Mouse (Mus musculus) embryonic facial prominence, embryonic 13.5 days (tissue): ENCODE data around the gene Ccdc7a. TPM values are rescaled to one million over a fixed set of nuclear protein-coding genes. Genes with fewer than 3 reads are reported as not detected.
A peak's percentile ranks its signal among the peaks of the same experiment; 100 is the strongest.

Experiments
- ATAC-seq: fragments of 200-750 bp; cut with Nextera tagmentation; 2 replicates; pipeline ENCODE4 v1.8.0; 2017; ENCODE audit warnings: low read depth; ENCODE audit not compliant: insufficient number of reproducible peaks, insufficient read depth, low FRiP score, low TSS enrichment
- H3K27ac ChIP-seq: fragments of 300-500 bp; sonication (generic); 2 replicates; pipeline ENCODE4 v1.5.1; 2015; ENCODE audit warnings: moderate library complexity, mild to moderate bottlenecking, inconsistent platforms
- H3K27me3 ChIP-seq: fragments of 300-500 bp; sonication (generic); 2 replicates; pipeline ENCODE4 v1.6.1; 2015; ENCODE audit warnings: mild to moderate bottlenecking, inconsistent platforms
- H3K36me3 ChIP-seq: fragments of 300-500 bp; sonication (generic); 2 replicates; pipeline ENCODE4 v1.6.1; 2015; ENCODE audit warnings: mild to moderate bottlenecking, inconsistent platforms
- H3K4me1 ChIP-seq: fragments of 300-500 bp; sonication (generic); 2 replicates; pipeline ENCODE4 v1.6.1; 2015; ENCODE audit warnings: inconsistent platforms
- H3K4me2 ChIP-seq: fragments of 300-500 bp; sonication (generic); 2 replicates; pipeline ENCODE4 v1.6.1; 2015; ENCODE audit warnings: moderate library complexity, mild to moderate bottlenecking, inconsistent platforms
- H3K4me3 ChIP-seq: fragments of 300-500 bp; sonication (generic); 2 replicates; pipeline ENCODE4 v1.5.1; 2015; ENCODE audit warnings: mild to moderate bottlenecking, inconsistent platforms
- H3K9ac ChIP-seq: fragments of 300-500 bp; sonication (generic); 2 replicates; pipeline ENCODE4 v1.6.1; 2015; ENCODE audit warnings: mild to moderate bottlenecking, inconsistent platforms
- H3K9me3 ChIP-seq: fragments of 300-500 bp; sonication (generic); 2 replicates; pipeline ENCODE4 v1.6.1; 2016; ENCODE audit warnings: inconsistent platforms
- WGBS: fragments of 180-500 bp; shearing (Covaris S2); methylation state at CpG from one replicate; pipeline ENCODE4 v1.1.7; 2015; ENCODE audit warnings: mixed read lengths; 5-methylcytosine and 5-hydroxymethylcytosine counted together
- polyA plus RNA-seq: library from polyadenylated mRNA; unstranded; fragments of >200 nt; fragmentation: Nextera tagmentation; extraction: Ambion mirVana; gene quantifications from 2 replicates; pipeline ENCODE4 v1.2.1, GENCODE M21; 2015

The Ccdc7a gene
- polyA plus RNA-seq, 1 experiment from 2014 or later = not detected

DNA sequence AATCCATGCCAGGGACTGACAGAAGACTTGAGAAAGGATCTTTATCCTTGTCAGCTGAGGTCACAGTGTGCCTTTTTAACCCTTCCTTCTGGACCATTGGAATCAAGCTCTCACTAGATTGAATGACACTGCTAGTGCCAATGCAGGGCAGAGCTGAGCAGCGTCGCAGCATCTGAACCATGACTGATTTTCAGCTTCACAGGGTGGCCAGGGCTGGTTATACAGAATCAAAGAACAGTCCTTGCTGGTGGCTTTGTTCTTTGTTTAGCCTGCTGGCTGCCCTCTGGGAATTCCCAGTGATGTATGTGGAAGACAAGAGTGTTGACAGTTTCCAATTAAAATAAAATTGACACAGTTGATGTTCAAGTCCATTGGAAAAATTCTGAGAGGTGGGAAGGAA is 333.1 kb downstream of the Ccdc7a start:
- no peak for ATAC-seq
- 28% methylated on average over 2 of the region's 2 CpGs for WGBS
- no peak overlapping the region for H3K4me2 ChIP-seq

GRCm38 (mm10) chr8:128727213-128727612 is 338.1 kb downstream of the Ccdc7a start:
- Histone ChIP-seq H3K4me2 (no peak overlapping the region), H3K4me3 (no peak overlapping the region), H3K9ac (no peak overlapping the region), H3K27ac (no peak overlapping the region), H3K9me3 (no peaks in the 10 kb centered on the region), H3K27me3 (no peaks in the 10 kb centered on the region), H3K4me1 (no peaks in the 10 kb centered on the region), H3K36me3 (peaks cover 59% of the 10 kb centered on the region)
- no peak for ATAC-seq
- WGBS = 80% methylated on average over 1 of the region's 1 CpGs

More for the DNA sequence above, 333.1 kb downstream of the Ccdc7a start:
- Histone ChIP-seq H3K9ac (no peak overlapping the region), H3K4me1 (no peaks in the 10 kb centered on the region), H3K4me3 (no peak overlapping the region), H3K9me3 (no peaks in the 10 kb centered on the region), H3K27me3 (no peaks in the 10 kb centered on the region), H3K27ac (no peak overlapping the region), H3K36me3 (peaks cover 65% of the 10 kb centered on the region)

GRCm38 (mm10) chr8:128724819-128725218 is 340.5 kb downstream of the Ccdc7a start:
- H3K4me2 ChIP-seq = no peak overlapping the region
- H3K27me3 ChIP-seq = no peaks in the 10 kb centered on the region
- H3K9ac ChIP-seq = no peak overlapping the region
- 76% methylated on average over 1 of the region's 1 CpGs for WGBS
- H3K4me3 ChIP-seq = no peak overlapping the region
- no peaks in the 10 kb centered on the region for H3K4me1 ChIP-seq
- H3K36me3 ChIP-seq = peaks cover 50% of the 10 kb centered on the region
- ATAC-seq = no peak
- no peak overlapping the region for H3K27ac ChIP-seq
- no peaks in the 10 kb centered on the region for H3K9me3 ChIP-seq

- Histone ChIP-seq H3K4me1 (no peaks in the 10 kb centered on the region), H3K4me2 (no peak overlapping the region), H3K27ac (no peak overlapping the region), H3K4me3 (no peak overlapping the region), H3K27me3 (no peaks in the 10 kb centered on the region), H3K36me3 (peaks cover 54% of the 10 kb centered on the region), H3K9me3 (no peaks in the 10 kb centered on the region), H3K9ac (no peak overlapping the region)
- no peak for ATAC-seq
These were observed 349.1 kb downstream of the Ccdc7a start for GRCm38 (mm10) chr8:128716184-128716583.

DNA sequence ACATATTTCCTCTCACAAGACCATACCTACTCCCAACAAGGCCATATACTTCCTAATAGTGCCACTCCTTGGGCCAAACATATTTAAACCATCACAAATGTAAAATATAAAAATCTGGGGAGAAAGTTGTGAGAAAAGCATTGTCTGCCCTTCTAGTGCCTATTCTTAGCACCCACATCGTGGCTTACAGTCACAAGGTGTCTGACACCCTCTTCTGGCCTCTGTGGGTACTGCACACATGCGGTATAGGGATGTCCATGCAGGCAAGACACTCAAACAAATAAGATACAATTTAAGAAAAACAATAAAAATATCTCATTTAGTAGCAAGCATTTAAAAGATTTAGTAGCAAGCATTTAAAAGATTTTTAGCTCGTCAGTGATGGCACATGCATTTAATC is 356.1 kb downstream of the Ccdc7a start:
- no peaks in the 10 kb centered on the region for H3K4me1 ChIP-seq
- H3K36me3 ChIP-seq = peaks cover 50% of the 10 kb centered on the region
- no peak overlapping the region for H3K27ac ChIP-seq
- H3K4me3 ChIP-seq = no peak overlapping the region
- no peak for ATAC-seq
- WGBS = 49% methylated on average over 3 of the region's 3 CpGs
- no peaks in the 10 kb centered on the region for H3K27me3 ChIP-seq
- H3K9ac ChIP-seq = no peak overlapping the region
- H3K4me2 ChIP-seq = no peak overlapping the region
- no peaks in the 10 kb centered on the region for H3K9me3 ChIP-seq

DNA sequence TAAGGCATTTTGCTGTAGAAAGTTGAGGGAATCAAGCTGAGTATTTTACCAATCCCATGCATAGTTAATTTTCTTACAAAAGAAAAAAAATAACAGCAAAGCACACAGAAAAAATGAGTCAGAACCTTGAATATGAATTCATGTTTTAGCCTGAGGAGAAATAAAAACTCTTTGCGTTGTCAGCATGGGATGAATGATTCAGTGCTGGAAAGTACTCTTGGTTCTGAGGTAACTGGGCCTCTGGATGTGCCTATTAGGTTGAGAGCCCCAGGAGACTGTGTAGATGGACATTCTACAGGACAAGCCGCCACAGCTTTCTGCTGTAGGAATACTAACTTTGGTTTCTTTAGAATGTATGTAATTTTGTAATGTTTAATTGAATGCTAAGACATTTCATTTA is 360.5 kb downstream of the Ccdc7a start:
- no peak for ATAC-seq
- Histone ChIP-seq H3K9ac (no peak overlapping the region), H3K4me1 (no peaks in the 10 kb centered on the region), H3K27ac (no peak overlapping the region), H3K4me3 (no peak overlapping the region), H3K9me3 (no peaks in the 10 kb centered on the region), H3K4me2 (no peak overlapping the region), H3K36me3 (peaks cover 21% of the 10 kb centered on the region), H3K27me3 (no peaks in the 10 kb centered on the region)
- 83% methylated on average over 2 of the region's 2 CpGs for WGBS

- no peaks in the 10 kb centered on the region for H3K9me3 ChIP-seq
- H3K36me3 ChIP-seq = peaks cover 20% of the 10 kb centered on the region
- no peak overlapping the region for H3K4me2 ChIP-seq
- no peak for ATAC-seq
- H3K9ac ChIP-seq = no peak overlapping the region
- H3K4me1 ChIP-seq = no peaks in the 10 kb centered on the region
- 95% methylated on average over 1 of the region's 1 CpGs for WGBS
- no peaks in the 10 kb centered on the region for H3K27me3 ChIP-seq
- no peak overlapping the region for H3K27ac ChIP-seq
- no peak overlapping the region for H3K4me3 ChIP-seq
These were observed 360.9 kb downstream of the Ccdc7a start for GRCm38 (mm10) chr8:128704376-128704775.

DNA sequence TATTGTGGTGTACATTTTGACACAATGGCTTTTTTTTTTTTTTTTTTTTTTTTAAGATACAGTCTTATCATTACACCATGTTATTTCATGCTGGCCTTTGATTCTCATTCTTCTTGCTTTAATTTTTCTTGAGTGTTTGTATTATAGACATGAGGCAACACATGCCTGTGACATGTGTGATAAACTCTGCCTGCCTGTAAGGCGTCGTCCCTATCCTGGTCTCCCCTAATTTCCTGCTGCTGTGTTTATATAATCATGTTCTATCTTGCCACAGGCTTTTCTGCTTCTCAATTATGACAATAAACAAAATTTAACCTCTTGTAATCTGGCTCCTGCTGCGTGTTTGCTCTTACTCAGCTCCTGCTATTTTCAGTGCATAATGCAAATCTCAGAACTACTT is 367.4 kb downstream of the Ccdc7a start:
- H3K9ac ChIP-seq = no peak overlapping the region
- no peak overlapping the region for H3K4me2 ChIP-seq
- no peaks in the 10 kb centered on the region for H3K36me3 ChIP-seq
- H3K4me1 ChIP-seq = no peaks in the 10 kb centered on the region
- no peak overlapping the region for H3K27ac ChIP-seq
- no peak for ATAC-seq
- H3K4me3 ChIP-seq = no peak overlapping the region
- no peaks in the 10 kb centered on the region for H3K27me3 ChIP-seq
- no peaks in the 10 kb centered on the region for H3K9me3 ChIP-seq
- WGBS = 59% methylated on average over 3 of the region's 3 CpGs

DNA sequence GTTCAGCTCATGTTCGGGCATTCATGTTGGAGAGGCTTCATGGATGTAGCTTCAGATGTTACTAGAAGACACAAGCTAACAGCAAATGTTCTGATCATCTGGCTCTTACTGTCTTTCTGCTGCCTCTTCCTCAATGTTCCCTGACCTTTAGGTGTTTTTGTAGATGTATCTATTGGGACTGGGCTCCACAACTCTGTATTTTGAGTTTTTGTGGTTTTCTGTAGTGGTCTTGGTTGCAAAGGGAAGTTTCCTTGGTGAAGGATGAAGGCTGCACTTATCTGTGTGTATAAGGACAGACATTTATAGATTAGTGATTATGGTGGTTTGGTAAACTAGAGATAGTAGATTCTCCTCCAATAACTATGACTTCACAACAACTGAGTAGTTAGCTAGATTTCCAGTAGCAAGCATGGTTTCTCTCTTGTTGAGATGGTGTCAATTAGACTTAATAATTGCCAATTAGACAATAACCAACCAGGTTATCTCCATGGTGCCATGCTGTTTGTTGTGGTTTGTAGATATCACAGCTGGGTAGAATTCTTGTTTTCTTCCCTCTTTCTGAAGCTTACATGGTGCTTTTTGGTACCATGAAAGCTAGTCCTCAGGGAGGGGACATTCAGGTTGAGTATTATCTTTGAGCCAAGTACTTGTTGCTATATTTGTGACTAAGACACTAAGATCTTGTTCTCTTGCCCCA is 368.5 kb downstream of the Ccdc7a start:
- Histone ChIP-seq H3K4me1 (no peaks in the 10 kb centered on the region), H3K4me3 (no peak overlapping the region), H3K27me3 (no peaks in the 10 kb centered on the region), H3K27ac (no peak overlapping the region), H3K4me2 (no peak overlapping the region), H3K9me3 (no peaks in the 10 kb centered on the region), H3K9ac (no peak overlapping the region), H3K36me3 (no peaks in the 10 kb centered on the region)
- no peak for ATAC-seq
- 94% methylated on average over 1 of the region's 1 CpGs for WGBS

DNA sequence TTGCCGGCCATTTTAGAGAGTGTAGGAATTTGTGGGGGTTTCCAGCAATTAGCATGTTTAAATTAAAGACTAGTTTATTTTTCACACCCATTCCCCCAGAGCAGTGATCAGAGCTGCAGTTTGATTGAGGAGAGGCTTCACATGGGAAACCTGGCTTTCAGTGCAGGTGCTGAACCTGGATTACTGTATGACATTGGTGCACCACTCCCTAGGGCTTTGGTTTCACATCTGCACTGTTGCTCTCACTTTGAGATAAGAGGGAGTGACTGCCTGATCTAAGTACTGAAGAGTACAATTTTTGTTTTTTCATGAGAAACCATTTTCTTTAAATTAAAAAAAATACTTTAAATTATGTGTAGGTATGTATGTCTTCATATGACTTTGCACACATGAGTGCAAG is 375.3 kb downstream of the Ccdc7a start:
- Histone ChIP-seq H3K9ac (no peak overlapping the region), H3K36me3 (no peaks in the 10 kb centered on the region), H3K4me3 (no peak overlapping the region), H3K27ac (no peak overlapping the region), H3K4me1 (peaks cover 21% of the 10 kb centered on the region), H3K27me3 (no peaks in the 10 kb centered on the region), H3K4me2 (no peak overlapping the region), H3K9me3 (no peaks in the 10 kb centered on the region)
- WGBS = 89% methylated on average over 1 of the region's 1 CpGs
- no peak for ATAC-seq

GRCm38 (mm10) chr8:128688679-128689078 is 376.6 kb downstream of the Ccdc7a start:
- no peaks in the 10 kb centered on the region for H3K9me3 ChIP-seq
- WGBS = 82% methylated on average over 3 of the region's 3 CpGs
- ATAC-seq = no peak

GRCm38 (mm10) chr8:128686429-128686990 is 378.8 kb downstream of the Ccdc7a start:
- peaks cover 24% of the 10 kb centered on the region for H3K4me1 ChIP-seq
- H3K27me3 ChIP-seq = no peaks in the 10 kb centered on the region
- 1% methylated on average over 2 of the region's 2 CpGs for WGBS
- peak overlapping the region; percentile 82 for H3K4me3 ChIP-seq
- H3K27ac ChIP-seq = peak overlapping the region; percentile 98
- no peak for ATAC-seq
- peak overlapping the region; percentile 71 for H3K4me2 ChIP-seq
- H3K9me3 ChIP-seq = no peaks in the 10 kb centered on the region
- peak overlapping the region; percentile 99 for H3K9ac ChIP-seq
- H3K36me3 ChIP-seq = no peaks in the 10 kb centered on the region

More at GRCm38 (mm10) chr8:128688679-128689078, 376.6 kb downstream of the Ccdc7a start:
- no peak overlapping the region for H3K9ac ChIP-seq
- H3K27ac ChIP-seq = no peak overlapping the region
- H3K4me1 ChIP-seq = peaks cover 24% of the 10 kb centered on the region
- no peaks in the 10 kb centered on the region for H3K27me3 ChIP-seq
- H3K4me2 ChIP-seq = no peak overlapping the region
- H3K4me3 ChIP-seq = no peak overlapping the region
- H3K36me3 ChIP-seq = no peaks in the 10 kb centered on the region
